Mouse (Mus musculus) T-helper 1 cell (primary cell): ENCODE data around the gene Atp2b4.
"Not testable (repeated sequence)": the region's sequence is repeated elsewhere in the genome, so short reads cannot be mapped to it uniquely, and the experiment has no call there.

Experiments
- in situ Hi-C: fragments of 300-600 bp; cut with MboI, MseI; formaldehyde crosslinking; loops from one replicate; pipeline ENCODE4 v1.15.1; 2025; ENCODE audit warnings: high pct_unique_total_duplicates

The Atp2b4 gene

GRCm38 (mm10) chr1:133745078-133745495 lies 55.8 kb downstream of the Atp2b4 start:
- in situ Hi-C loops: no loop called here

DNA sequence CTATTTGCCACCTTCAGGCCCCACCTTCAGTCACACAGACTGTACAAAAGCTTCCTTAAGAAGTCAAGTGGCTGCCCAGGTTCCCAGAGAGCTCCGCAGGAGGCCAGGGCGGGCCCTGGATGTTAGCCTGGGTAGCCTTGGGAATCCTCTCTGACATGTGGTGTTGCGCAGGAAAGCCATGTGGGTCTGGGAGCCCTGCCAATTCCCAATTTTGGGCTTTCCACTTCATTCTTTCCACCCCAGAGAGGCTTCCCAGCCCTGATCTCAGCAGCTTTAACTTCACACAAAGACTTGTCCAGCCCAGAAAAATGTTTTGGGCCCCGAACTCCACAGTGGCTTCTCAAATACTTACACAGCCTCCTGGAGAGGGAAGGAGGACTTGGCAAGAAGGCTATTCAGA lies 56.2 kb downstream of the Atp2b4 start:
- in situ Hi-C loops: no loop called here

- in situ Hi-C loops: no loop called here
Observed at GRCm38 (mm10) chr1:133742517-133742916, 58.3 kb downstream of the Atp2b4 start.

GRCm38 (mm10) chr1:133741881-133742434 lies 58.9 kb downstream of the Atp2b4 start:
- in situ Hi-C loops: no loop called here

- in situ Hi-C loops: no loop called here
Observed at GRCm38 (mm10) chr1:133741171-133741570, 59.7 kb downstream of the Atp2b4 start.

GRCm38 (mm10) chr1:133736664-133737063 lies 64.2 kb downstream of the Atp2b4 start:
- in situ Hi-C loops: loop anchor here (5.0 kb wide), 2 partner anchors 166 to 306 kb away; no protein-coding TSS in a partner anchor

GRCm38 (mm10) chr1:133735995-133736652 lies 64.7 kb downstream of the Atp2b4 start:
- in situ Hi-C loops: loop anchor here (5.0 kb wide), 2 partner anchors 166 to 306 kb away; no protein-coding TSS in a partner anchor

DNA sequence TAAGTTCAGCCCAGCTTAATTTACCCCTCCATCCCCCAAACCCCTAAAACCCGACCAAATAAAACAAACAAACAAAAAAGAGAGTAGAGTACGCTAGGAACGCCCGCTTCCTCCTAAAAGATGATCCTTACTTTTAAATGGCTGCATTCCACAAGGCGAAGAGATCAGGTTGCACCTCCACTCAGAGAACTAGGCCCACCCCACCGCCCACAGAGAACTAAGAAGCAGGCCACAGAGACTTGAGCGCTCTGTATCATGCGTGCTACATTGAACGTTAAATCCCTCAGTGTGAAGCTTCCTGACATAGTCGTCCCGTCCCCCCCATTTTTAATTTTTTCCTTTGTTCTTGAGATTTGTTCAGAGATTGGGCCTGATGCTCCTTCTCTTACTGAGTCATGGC lies 68.0 kb downstream of the Atp2b4 start:
- in situ Hi-C loops: no loop called here

DNA sequence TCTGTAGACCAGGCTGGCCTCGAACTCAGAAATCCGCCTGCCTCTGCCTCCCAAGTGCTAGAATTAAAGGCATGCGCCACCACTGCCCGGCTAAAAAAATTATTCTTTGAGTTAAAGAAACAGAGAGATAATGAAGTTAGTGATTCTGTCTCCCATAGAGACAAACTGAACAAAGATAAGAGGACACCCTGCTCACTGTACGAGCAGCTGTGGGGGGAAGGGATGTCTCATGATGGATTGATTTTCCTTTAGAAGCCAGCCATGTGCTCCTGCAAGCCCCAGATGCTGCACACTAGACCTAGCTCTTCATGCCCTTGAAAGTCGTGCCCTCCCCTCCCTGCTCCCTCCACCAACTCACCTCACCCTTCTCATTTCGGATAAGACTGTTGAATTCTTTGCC lies 72.5 kb downstream of the Atp2b4 start:
- in situ Hi-C loops: no loop called here

- in situ Hi-C loops: no loop called here
Observed at GRCm38 (mm10) chr1:133720342-133720741, 80.5 kb downstream of the Atp2b4 start.

DNA sequence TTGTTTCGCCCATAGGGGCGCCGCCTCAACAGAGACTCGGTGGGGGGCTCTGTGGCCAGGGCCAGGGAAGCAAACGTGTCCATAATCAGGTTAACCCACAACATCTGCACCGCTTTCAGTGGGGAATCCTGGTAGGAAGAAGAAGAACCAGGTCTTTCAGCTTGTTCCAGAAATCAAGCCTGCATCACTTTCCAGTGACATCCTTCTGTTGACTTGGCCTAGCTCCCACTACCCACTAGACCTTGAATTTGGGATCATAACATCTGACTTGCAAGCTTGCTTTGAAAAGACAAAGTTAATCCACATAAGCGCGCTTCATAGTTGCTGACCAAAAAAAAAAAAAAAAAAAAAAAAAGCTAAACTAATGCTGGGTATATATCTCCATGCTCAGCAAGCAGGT lies 82.1 kb downstream of the Atp2b4 start:
- in situ Hi-C loops: no loop called here

DNA sequence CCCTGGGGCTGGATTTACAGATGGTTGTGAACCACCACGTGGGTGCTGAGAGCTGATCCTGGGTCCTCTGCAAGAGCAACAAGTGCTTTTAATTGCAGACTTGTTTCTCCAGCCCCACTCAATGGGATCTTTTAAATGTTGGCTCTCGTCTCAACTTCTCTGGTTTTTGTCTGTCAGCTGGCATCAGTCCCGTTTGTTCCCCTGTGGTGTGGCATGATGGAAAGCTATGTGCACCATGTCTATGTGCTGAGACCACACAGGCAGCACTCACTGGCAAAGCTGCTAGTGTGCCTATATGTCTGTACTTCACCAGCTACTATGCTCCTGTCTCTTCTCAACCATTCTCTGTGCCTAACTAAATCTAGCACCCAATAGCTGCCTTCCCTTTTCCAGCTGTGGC lies 82.5 kb downstream of the Atp2b4 start:
- in situ Hi-C loops: no loop called here

GRCm38 (mm10) chr1:133716464-133716863 lies 84.4 kb downstream of the Atp2b4 start:
- in situ Hi-C loops: no loop called here

DNA sequence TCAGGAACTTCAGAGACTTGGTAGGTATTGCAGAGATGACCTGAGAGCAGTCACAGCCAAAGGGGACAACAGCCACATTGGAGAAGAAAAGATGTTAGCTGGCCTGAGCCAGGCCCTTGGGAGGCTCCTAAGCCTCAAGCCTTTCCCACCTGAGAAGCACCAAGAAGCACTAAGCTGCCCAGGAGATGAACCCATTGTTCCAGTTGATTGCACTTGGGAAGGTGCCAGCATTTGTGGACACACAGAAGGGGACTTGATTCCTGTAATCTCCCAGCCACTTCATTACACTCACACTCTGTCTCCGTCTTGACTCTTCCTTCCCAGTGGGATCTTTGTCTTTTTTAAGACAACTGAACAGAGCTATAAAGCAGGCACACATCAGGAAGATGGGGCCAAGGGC lies 85.7 kb downstream of the Atp2b4 start:
- in situ Hi-C loops: no loop called here

DNA sequence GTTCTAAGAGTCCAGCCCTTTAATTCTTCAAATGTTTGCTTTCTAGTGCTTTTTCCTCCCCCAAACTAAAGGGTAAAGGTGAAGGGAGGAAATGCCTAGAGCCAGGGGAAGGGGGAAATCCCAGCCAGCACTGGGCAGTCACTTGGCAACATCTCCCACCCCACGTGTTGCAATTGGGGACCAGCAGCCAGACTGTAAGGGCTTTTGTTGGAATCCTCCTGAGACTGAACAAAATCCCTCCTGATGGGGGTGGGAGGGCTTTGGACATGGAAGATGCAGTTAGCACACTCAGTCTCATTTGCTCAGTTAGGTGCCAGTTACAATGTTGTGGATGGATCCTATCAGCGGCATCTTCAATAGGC lies 87.9 kb downstream of the Atp2b4 start:
- in situ Hi-C loops: no loop called here

DNA sequence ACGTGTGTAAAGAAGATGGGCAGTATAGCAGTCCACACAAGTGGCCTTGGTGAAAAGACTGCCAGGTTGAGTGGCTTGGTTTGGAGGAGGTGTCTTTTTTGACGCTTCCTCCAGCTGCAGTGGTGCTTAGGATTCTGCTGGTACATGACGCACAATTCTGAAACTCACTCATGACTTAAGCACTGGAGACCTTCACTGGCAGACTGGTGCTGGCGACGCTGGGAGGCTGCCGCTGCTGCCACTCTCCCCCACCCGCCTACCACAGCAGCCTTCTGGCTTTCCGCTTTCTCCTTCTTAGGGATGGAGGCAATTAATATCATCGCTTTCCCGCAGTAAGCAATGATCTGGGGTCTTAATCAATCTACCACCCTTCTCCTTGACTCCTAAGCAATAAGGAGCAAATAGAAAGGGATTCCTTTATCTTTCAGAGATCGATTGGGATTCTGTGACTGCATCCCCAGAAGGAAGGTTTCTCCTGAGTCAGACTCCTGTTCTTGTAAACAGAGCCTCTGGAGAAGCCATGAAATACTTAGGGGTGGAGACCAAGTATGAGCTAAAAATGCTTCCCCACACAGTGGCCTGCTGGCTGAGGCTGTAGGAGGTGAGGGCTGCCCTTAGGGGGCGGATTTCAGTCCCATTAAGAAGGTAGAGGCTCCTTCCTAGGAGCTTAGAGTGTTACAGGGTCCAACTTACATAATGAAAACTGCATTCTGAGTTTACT lies 88.4 kb downstream of the Atp2b4 start:
- in situ Hi-C loops: no loop called here

DNA sequence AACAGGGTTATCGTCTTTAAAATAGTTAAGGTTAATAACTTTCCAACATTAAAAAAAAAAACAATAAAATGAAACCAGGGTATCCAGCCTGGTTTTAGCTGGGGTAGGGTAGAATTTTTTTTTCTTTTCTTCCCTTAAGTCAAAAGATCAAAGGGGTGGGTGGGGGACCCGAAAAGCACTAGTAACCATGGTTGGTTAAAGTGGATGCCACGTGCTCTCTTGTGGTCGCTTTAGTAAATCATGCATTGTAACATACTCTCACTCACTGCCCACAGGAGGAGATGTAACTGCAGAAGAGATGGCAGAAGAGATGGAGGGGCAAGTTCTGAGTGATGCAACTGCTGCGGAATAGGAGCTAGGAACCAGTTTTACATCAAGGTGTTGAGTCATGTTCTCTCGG lies 89.5 kb downstream of the Atp2b4 start:
- in situ Hi-C loops: no loop called here

GRCm38 (mm10) chr1:133710895-133711294 lies 89.9 kb downstream of the Atp2b4 start:
- in situ Hi-C loops: no loop called here

- in situ Hi-C loops: no loop called here
Observed at GRCm38 (mm10) chr1:133709292-133709691, 91.5 kb downstream of the Atp2b4 start.

DNA sequence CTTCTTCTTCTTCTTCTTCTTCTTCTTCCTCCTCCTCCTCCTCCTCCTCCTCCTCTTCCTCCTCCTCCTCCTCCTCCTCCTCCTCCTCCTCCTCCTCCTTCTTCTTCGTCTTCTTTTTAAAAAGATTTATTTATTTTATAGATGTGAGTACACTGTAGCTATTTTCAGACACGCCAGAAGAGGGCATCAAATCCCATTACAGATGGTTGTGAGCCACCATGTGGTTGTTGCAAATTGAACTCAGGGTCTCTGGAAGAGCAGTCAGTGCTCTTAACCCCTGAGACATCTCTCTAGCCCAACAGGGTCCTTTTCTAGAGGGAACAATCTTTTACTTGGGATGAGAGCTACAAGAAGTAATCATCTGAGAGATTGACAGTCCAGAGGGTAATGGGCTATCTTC lies 99.0 kb downstream of the Atp2b4 start:
- in situ Hi-C loops: not testable (repeated sequence)

- in situ Hi-C loops: no loop called here
Observed at GRCm38 (mm10) chr1:133697935-133698620, 102.8 kb downstream of the Atp2b4 start.

DNA sequence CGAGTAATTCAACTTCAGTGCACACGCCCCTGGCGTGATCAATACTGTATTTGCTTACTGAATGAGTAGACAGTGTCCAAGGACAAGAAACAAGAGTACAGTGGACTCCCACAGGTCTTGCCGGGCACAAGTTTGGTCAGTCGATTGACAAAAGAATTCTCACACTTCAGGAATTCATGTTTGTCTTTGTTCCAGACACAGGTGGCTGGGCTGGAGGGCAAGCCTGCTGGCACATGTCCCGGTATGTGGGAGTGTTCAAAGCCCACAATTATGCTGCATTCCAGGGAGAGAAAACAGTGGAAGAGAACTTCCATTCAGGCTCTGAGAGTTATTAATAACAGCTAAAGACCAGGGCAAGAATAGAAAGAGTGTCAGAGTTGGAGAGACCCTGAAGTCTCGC lies 104.9 kb downstream of the Atp2b4 start:
- in situ Hi-C loops: no loop called here
